Mouse (Mus musculus) hindbrain, embryonic 15.5 days (tissue): Measurements from ENCODE around the gene Anks1b. TPM values are rescaled to one million over a fixed set of nuclear protein-coding genes. Genes with fewer than 3 reads are reported as not detected.
A peak's percentile ranks its signal among the peaks of the same experiment; 100 is the strongest.

Source experiments
- ATAC-seq: fragments of 200-750 bp; cut with Nextera tagmentation; 2 replicates; pipeline ENCODE4 v1.8.0; 2017; ENCODE audit warnings: low read depth, moderate number of reproducible peaks, moderate TSS enrichment; ENCODE audit not compliant: low FRiP score
- H3K27ac ChIP-seq: fragments of 300-500 bp; sonication (generic); replicated peaks from 2 replicates; pipeline ENCODE4 v1.5.1; 2015; ENCODE audit warnings: mild to moderate bottlenecking, inconsistent platforms
- H3K27me3 ChIP-seq: fragments of 300-500 bp; sonication (generic); 2 replicates; pipeline ENCODE4 v1.6.1; 2015; ENCODE audit warnings: control low read depth, inconsistent platforms
- H3K36me3 ChIP-seq: fragments of 300-500 bp; sonication (generic); 2 replicates; pipeline ENCODE4 v1.6.1; 2015; ENCODE audit warnings: control low read depth, inconsistent platforms
- H3K4me1 ChIP-seq: fragments of 300-500 bp; sonication (generic); replicated peaks from 2 replicates; pipeline ENCODE4 v1.6.1; 2015; ENCODE audit warnings: control low read depth, inconsistent platforms
- H3K4me2 ChIP-seq: fragments of 300-500 bp; sonication (generic); 2 replicates; pipeline ENCODE4 v1.6.1; 2015; ENCODE audit warnings: moderate library complexity, mild to moderate bottlenecking, inconsistent platforms
- H3K4me3 ChIP-seq: fragments of 300-500 bp; sonication (generic); 2 replicates; pipeline ENCODE4 v1.5.1; 2015; ENCODE audit warnings: mild to moderate bottlenecking, inconsistent platforms
- H3K9ac ChIP-seq: fragments of 300-500 bp; sonication (generic); 2 replicates; pipeline ENCODE4 v1.6.1; 2015; ENCODE audit warnings: inconsistent platforms
- H3K9me3 ChIP-seq: fragments of 300-500 bp; sonication (generic); 2 replicates; pipeline ENCODE4 v1.6.1; 2016; ENCODE audit warnings: control low read depth, inconsistent platforms
- WGBS: fragments of 180-500 bp; shearing (Covaris S2); methylation state at CpG from one replicate; pipeline ENCODE4 v1.1.7; 2015; 5-methylcytosine and 5-hydroxymethylcytosine counted together
- polyA plus RNA-seq: library from polyadenylated mRNA; unstranded; fragments of >200 nt; fragmentation: Nextera tagmentation; extraction: Ambion mirVana; gene quantifications from 2 replicates; pipeline ENCODE4 v1.2.1, GENCODE M21; 2015

Gene Anks1b
- polyA plus RNA-seq, 1 experiment from 2014 or later: 85.2 TPM

GRCm38 (mm10) chr10:90345394-90345793 lies 472.1 kb downstream of the Anks1b start:
- Histone ChIP-seq H3K9me3 (no peaks in the 10 kb centered on the region), H3K9ac (no peak overlapping the region), H3K27me3 (no peaks in the 10 kb centered on the region), H3K36me3 (no peaks in the 10 kb centered on the region), H3K4me2 (no peak overlapping the region), H3K4me3 (no peak overlapping the region), H3K4me1 (no peaks in the 10 kb centered on the region), H3K27ac (no peak overlapping the region)
- no peak for ATAC-seq
- 84% methylated on average over 1 of the region's 1 CpGs for WGBS

DNA sequence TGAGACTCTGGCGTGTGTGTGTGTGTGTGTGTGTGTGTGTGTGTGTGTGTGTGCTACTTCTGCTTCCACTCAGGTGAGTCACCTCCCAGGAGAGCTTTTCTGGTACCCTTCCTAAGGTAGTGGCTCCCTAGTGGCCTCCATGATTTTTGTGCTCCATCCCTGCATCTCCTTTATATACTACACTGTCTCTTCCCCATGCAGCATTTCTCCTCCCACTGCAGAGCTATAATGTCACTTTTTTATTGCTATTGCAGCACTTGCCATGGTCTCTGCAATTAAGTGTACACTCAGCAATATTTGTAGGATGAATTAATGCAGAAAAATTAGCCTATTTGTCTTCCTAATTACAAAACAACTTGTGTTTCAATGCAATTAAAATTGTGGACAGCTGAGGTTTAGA lies 482.9 kb downstream of the Anks1b start:
- Histone ChIP-seq H3K4me3 (no peak overlapping the region), H3K27ac (no peak overlapping the region), H3K9me3 (no peaks in the 10 kb centered on the region), H3K36me3 (no peaks in the 10 kb centered on the region), H3K9ac (no peak overlapping the region), H3K4me2 (no peak overlapping the region), H3K27me3 (no peaks in the 10 kb centered on the region), H3K4me1 (0 out of 2 replicates have a peak, but pooled peaks cover 7% of the 10 kb centered on the region)
- no CpG with 5 or more reads among the region's 1 CpGs for WGBS
- no peak for ATAC-seq

DNA sequence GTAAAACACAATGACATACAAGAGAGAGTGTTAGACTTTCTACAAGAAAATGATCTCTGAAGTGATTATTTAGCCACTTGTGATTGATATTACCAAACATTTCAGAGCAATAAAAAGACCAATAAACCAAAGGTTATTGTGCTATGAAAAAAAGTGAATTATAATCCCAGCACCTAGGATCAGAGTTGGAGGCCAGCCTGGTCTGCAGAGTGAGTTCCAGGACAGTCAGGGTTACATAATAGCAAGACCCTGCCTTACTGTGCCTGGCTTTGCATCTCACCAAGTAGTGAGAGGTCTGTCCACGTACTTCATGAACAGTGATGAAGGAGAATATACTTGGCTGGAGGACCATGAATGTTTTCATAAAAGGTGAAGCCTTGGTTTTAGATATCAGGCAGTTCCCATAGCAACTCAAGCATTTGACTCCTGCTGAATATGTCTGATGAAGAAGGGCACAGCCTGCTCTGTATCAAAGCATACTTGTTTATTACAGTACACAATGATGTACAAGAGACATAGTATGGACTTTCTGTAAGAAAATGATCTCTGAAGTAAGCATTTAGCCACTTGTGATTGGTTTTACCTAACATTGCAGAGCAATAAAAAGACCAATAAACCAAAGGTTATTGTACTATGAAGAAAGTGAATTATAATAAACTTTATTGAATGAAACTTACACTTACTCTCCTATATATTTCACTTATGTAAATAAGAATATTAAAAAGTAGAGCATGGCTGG lies 484.0 kb downstream of the Anks1b start:
- no peak overlapping the region for H3K4me2 ChIP-seq
- no peaks in the 10 kb centered on the region for H3K9me3 ChIP-seq
- no peak overlapping the region for H3K9ac ChIP-seq
- no peak overlapping the region for H3K27ac ChIP-seq
- no peak overlapping the region for H3K4me3 ChIP-seq
- 0 out of 2 replicates have a peak, but pooled peaks cover 7% of the 10 kb centered on the region for H3K4me1 ChIP-seq
- no peak for ATAC-seq
- H3K27me3 ChIP-seq: no peaks in the 10 kb centered on the region
- WGBS: 70% methylated on average over 1 of the region's 1 CpGs
- no peaks in the 10 kb centered on the region for H3K36me3 ChIP-seq

GRCm38 (mm10) chr10:90369015-90369414 lies 495.7 kb downstream of the Anks1b start:
- H3K36me3 ChIP-seq: no peaks in the 10 kb centered on the region
- no peaks in the 10 kb centered on the region for H3K4me1 ChIP-seq
- no peaks in the 10 kb centered on the region for H3K9me3 ChIP-seq
- WGBS: 95% methylated on average over 7 of the region's 7 CpGs
- no peak overlapping the region for H3K4me2 ChIP-seq
- no peaks in the 10 kb centered on the region for H3K27me3 ChIP-seq
- ATAC-seq: no peak
- H3K4me3 ChIP-seq: no peak overlapping the region
- H3K27ac ChIP-seq: no peak overlapping the region
- no peak overlapping the region for H3K9ac ChIP-seq

- WGBS: 67% methylated on average over 3 of the region's 3 CpGs
- no peak overlapping the region for H3K4me2 ChIP-seq
- H3K4me3 ChIP-seq: no peak overlapping the region
- H3K36me3 ChIP-seq: no peaks in the 10 kb centered on the region
- H3K9ac ChIP-seq: no peak overlapping the region
- H3K27ac ChIP-seq: no peak overlapping the region
- ATAC-seq: peak; percentile 82
- H3K4me1 ChIP-seq: no peaks in the 10 kb centered on the region
- H3K9me3 ChIP-seq: no peaks in the 10 kb centered on the region
- H3K27me3 ChIP-seq: no peaks in the 10 kb centered on the region
These were observed 497.4 kb downstream of the Anks1b start for GRCm38 (mm10) chr10:90370751-90371150.

DNA sequence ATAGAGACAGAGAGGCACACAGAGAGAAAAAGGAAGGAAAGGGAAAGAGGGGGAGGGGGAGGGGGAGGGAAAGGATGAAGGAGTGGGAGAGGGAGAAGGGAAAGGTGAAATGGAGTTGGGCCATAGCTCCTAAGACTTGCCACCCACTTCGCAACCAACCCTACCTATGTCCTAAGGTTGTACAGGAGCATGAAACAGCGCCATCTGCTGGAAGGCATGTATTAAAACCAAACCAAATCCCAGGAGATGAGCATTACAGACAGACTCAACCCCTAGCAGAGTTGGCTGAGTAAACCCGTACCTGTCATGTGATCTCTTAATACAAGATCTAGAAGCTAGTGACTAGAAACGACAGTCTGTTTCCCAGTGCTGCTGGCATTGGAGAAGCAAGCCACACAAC lies 500.2 kb downstream of the Anks1b start:
- H3K27me3 ChIP-seq: no peaks in the 10 kb centered on the region
- H3K4me2 ChIP-seq: no peak overlapping the region
- H3K4me3 ChIP-seq: no peak overlapping the region
- WGBS: 39% methylated on average over 4 of the region's 4 CpGs
- no peaks in the 10 kb centered on the region for H3K36me3 ChIP-seq
- no peak overlapping the region for H3K27ac ChIP-seq
- no peaks in the 10 kb centered on the region for H3K4me1 ChIP-seq
- no peak for ATAC-seq
- no peak overlapping the region for H3K9ac ChIP-seq
- no peaks in the 10 kb centered on the region for H3K9me3 ChIP-seq

GRCm38 (mm10) chr10:90376605-90377004 lies 503.3 kb downstream of the Anks1b start:
- H3K36me3 ChIP-seq: no peaks in the 10 kb centered on the region
- H3K4me3 ChIP-seq: no peak overlapping the region
- no peak overlapping the region for H3K4me2 ChIP-seq
- no peak for ATAC-seq
- no peak overlapping the region for H3K9ac ChIP-seq
- H3K27me3 ChIP-seq: no peaks in the 10 kb centered on the region
- H3K27ac ChIP-seq: no peak overlapping the region
- 0 out of 2 replicates have a peak, but pooled peaks cover 5% of the 10 kb centered on the region for H3K4me1 ChIP-seq
- 62% methylated on average over 1 of the region's 1 CpGs for WGBS
- H3K9me3 ChIP-seq: no peaks in the 10 kb centered on the region

DNA sequence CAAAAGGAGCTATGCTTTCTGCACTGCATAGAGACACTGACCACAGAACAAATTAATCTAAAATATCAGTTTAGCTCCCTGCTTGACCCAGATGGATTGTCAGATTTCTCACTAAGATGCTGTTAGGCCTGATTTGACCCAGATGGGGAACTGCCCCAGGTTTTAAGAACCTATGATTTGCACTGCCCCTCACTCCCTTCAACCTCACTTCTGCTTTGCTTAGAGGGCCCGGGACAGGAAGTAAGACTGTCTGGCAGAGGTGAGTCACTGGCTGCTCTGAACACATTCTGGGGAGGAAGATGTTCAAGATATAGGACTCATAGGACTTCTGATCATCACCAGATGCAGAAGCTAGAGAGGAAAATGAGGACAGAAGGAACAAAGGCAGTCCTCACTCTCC lies 506.8 kb downstream of the Anks1b start:
- WGBS: 82% methylated on average over 1 of the region's 1 CpGs
- Histone ChIP-seq H3K4me2 (no peak overlapping the region), H3K27ac (no peak overlapping the region), H3K9ac (no peak overlapping the region), H3K4me1 (0 out of 2 replicates have a peak, but pooled peaks cover 5% of the 10 kb centered on the region), H3K36me3 (no peaks in the 10 kb centered on the region), H3K4me3 (no peak overlapping the region), H3K9me3 (no peaks in the 10 kb centered on the region), H3K27me3 (no peaks in the 10 kb centered on the region)
- ATAC-seq: no peak

DNA sequence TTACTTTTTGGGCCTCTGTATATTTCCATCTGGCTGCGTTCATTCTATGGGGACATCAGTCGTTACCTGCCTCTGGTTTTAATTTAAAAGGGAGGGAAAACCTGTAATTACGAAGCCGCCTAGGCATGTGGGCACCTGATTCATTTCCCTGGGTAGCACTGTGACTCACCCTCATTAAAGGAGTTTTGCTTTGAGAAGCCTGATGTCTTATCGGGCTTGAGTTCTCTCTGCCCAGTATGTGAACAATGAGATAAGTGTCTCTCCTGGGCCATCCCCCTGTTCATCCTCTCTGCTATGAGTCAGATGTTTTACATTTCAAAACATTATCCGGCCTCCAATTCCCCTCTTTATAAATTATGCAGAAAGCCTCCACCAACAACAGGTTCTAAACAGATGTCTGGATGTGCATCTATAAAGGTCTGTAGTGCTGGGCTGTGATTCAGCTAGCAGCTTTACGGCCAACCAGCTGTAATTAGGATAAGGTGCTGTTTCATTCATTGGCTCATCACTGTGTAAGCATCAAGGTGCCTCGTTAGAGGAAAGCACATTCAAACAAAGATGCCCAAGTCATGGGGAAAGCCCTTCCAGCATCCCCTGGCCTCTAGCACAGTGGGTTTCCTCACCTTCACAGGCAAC lies 507.5 kb downstream of the Anks1b start:
- 56% methylated on average over 8 of the region's 8 CpGs for WGBS
- H3K27me3 ChIP-seq: no peaks in the 10 kb centered on the region
- no peak overlapping the region for H3K27ac ChIP-seq
- H3K9ac ChIP-seq: no peak overlapping the region
- H3K4me3 ChIP-seq: no peak overlapping the region
- no peaks in the 10 kb centered on the region for H3K36me3 ChIP-seq
- no peaks in the 10 kb centered on the region for H3K9me3 ChIP-seq
- H3K4me2 ChIP-seq: no peak overlapping the region
- peak; percentile 71; the same call in 1 of the 2 replicates for ATAC-seq
- 0 out of 2 replicates have a peak, but pooled peaks cover 5% of the 10 kb centered on the region for H3K4me1 ChIP-seq

- Histone ChIP-seq H3K27me3 (no peaks in the 10 kb centered on the region), H3K9ac (no peak overlapping the region), H3K36me3 (no peaks in the 10 kb centered on the region), H3K9me3 (no peaks in the 10 kb centered on the region), H3K4me1 (no peaks in the 10 kb centered on the region), H3K4me2 (no peak overlapping the region), H3K4me3 (no peak overlapping the region), H3K27ac (no peak overlapping the region)
- no peak for ATAC-seq
- 94% methylated on average over 4 of the region's 4 CpGs for WGBS
These were observed 527.1 kb downstream of the Anks1b start for GRCm38 (mm10) chr10:90400382-90400781.

DNA sequence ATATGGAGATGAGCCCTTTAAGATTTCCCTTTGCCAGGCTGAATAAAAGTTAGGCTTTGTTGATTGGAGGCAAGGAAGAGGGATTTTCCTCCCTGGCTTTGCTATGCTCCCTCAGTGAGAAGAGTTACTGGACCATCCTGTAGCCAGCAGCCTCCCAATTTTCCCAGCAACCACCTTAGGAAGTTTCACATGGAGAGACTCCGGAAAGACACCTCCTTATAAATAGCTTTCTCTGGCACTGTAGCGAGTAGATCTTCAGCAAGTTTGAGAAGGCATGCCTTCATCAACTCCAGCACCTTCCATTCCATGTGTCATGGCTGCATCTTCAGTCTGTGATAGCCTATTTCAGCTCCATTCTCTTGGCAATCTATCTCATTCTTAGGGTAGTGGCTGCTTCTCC lies 535.2 kb downstream of the Anks1b start:
- Histone ChIP-seq H3K9me3 (no peaks in the 10 kb centered on the region), H3K4me2 (no peak overlapping the region), H3K9ac (no peak overlapping the region), H3K27me3 (no peaks in the 10 kb centered on the region), H3K36me3 (no peaks in the 10 kb centered on the region), H3K4me1 (no peaks in the 10 kb centered on the region), H3K4me3 (no peak overlapping the region), H3K27ac (no peak overlapping the region)
- 91% methylated on average over 2 of the region's 2 CpGs for WGBS
- ATAC-seq: no peak

DNA sequence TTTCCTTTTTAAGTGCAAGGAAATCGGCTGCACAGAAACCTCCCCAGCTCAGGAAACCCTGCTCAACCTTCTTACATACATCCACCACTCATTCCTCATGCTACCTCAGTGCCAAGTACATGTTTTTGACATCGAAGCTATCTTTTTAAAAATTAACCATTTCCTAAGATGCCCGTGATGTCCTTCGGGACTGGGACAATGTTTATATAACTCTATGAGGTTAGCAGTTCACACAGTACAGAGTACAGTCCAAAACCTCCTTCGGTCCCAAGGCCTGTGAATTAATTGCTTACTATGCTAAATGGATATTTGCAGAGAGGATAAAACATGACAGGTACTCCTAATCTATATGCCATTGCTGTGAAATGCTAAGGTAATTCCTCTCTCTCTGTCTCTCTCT lies 558.2 kb downstream of the Anks1b start:
- Histone ChIP-seq H3K9me3 (no peaks in the 10 kb centered on the region), H3K9ac (no peak overlapping the region), H3K4me3 (no peak overlapping the region), H3K27me3 (no peaks in the 10 kb centered on the region), H3K4me1 (peaks cover 7% of the 10 kb centered on the region; the same call in 1 of the 2 replicates), H3K27ac (no peak overlapping the region), H3K36me3 (no peaks in the 10 kb centered on the region), H3K4me2 (no peak overlapping the region)
- WGBS: 85% methylated on average over 5 of the region's 5 CpGs
- no peak for ATAC-seq
